ENCODE assay signal across 8 mouse cellular contexts in genomic region chr10:30810967-30811293, GRCm38 (mm10). TPM values are rescaled to one million over a fixed set of nuclear protein-coding genes. Genes with fewer than 3 reads are reported as not detected.
A peak's percentile ranks its signal among the peaks of the same experiment; 100 is the strongest.
DNase-seq lines count a peak whose midpoint lies in the region; ATAC-seq and TF ChIP-seq lines count a peak whose summit lies in the region.

No protein-coding gene starts in this region.

- H3K4me1 ChIP-seq in cerebellum, adult 2 months (ENCODE audit: control insufficient read depth, insufficient read depth, low read length) = no peaks in the 10 kb centered on the region
- no peaks in the 10 kb centered on the region for H3K4me1 ChIP-seq in lung, postnatal 0 days (ENCODE audit: insufficient read depth, low read depth, low read length)

- ATAC-seq in hematopoietic stem cell, adult 5-6 weeks (replicated peaks in 1 of 2; ENCODE audit: insufficient read depth in 1 of 2, low FRiP score in 2 of 2, low TSS enrichment in 1 of 2, low read depth in 1 of 2, poor library complexity in 2 of 2, severe bottlenecking in 2 of 2) = peak; percentile 98
- peak; percentile 96 for ATAC-seq in lung, postnatal 0 days

- no peak; the same call in 1 of the 2 replicates for TF ChIP-seq EP300 in lung, postnatal 0 days (IDR thresholded peaks at IDR 0.05)

- peak overlapping the region; percentile 86; the same call in 1 of the 2 replicates for H3K27ac ChIP-seq in cerebellum, adult 2 months (ENCODE audit: insufficient read depth, low read length)
- H3K27ac ChIP-seq in lung, postnatal 0 days (ENCODE audit: low read length) = no peak overlapping the region

- DNase-seq in MEL-GATA-1-ER (ENCODE audit: extremely low read depth, low read depth) = peak; percentile 83
- DNase-seq in cerebellum, adult 2 months = peak; percentile 85 to 88
- DNase-seq in forelimb bud, embryonic 11.5 days (ENCODE audit: low read depth, low spot score) = peak; percentile 86
- peak; percentile 84 for DNase-seq in layer of hippocampus, adult 9-11 months
- peak; percentile 91 for DNase-seq in lung, postnatal 0 days (ENCODE audit: low spot score)
- peak; percentile 86 for DNase-seq in ovary, postnatal 14 days (ENCODE audit: low spot score)
- peak; percentile 78 for DNase-seq in thymus, postnatal 14 days

- no peaks in the 10 kb centered on the region for H3K9me3 ChIP-seq in lung, postnatal 0 days (ENCODE audit: low read length)

- H3K9ac ChIP-seq in lung, postnatal 0 days (replicated peaks; ENCODE audit: low read depth) = no peak overlapping the region

- peak; percentile 23; the same call in 1 of the 2 replicates for TF ChIP-seq POLR2A in cerebellum, adult 2 months (IDR thresholded peaks at IDR 0.05; ENCODE audit: borderline replicate concordance, insufficient read depth, low read length)

- peak; percentile 64 for TF ChIP-seq CTCF in cerebellum, adult 2 months (IDR thresholded peaks at IDR 0.05; ENCODE audit: borderline replicate concordance, insufficient read depth, low read depth, low read length)
- TF ChIP-seq CTCF in lung, postnatal 0 days (IDR thresholded peaks at IDR 0.05) = peak; percentile 88

- under 1% methylated on average over 11 of the region's 11 CpGs for WGBS in cerebellum, adult 2 months
- 2% methylated on average over 11 of the region's 11 CpGs for WGBS in lung, postnatal 0 days

- H3K27me3 ChIP-seq in cerebellum, adult 2 months (ENCODE audit: control insufficient read depth, insufficient read depth, low read length) = no peaks in the 10 kb centered on the region
- H3K27me3 ChIP-seq in lung, postnatal 0 days (replicated peaks; ENCODE audit: insufficient read depth, low read length) = no peaks in the 10 kb centered on the region

- H3K36me3 ChIP-seq in lung, postnatal 0 days (ENCODE audit: insufficient read depth, low read length) = no peaks in the 10 kb centered on the region

- peak overlapping the region; percentile 44 for H3K4me2 ChIP-seq in lung, postnatal 0 days (replicated peaks; ENCODE audit: low read depth, low read length)

- peak overlapping the region; percentile 99 for H3K4me3 ChIP-seq in cerebellum, adult 2 months (replicated peaks; ENCODE audit: insufficient read depth, low read depth, low read length)
- peak overlapping the region; percentile 38 for H3K4me3 ChIP-seq in lung, postnatal 0 days (ENCODE audit: low read depth, low read length)

RNA-seq across cellular contexts. Expression of gene Ncoa7, which starts 7.8 kb away (rescaled TPM):
- 65.5 and 69.4 TPM in 2 replicates for polyA plus RNA-seq in cerebellum, adult 2 months (2012; rRNA removed)
- total RNA-seq in hematopoietic stem cell, adult 5-6 weeks (2017) = 48.2 and 67.9 TPM in 2 replicates
- polyA plus RNA-seq in lung, postnatal 0 days (2015; fragmentation: Nextera tagmentation; extraction: Ambion mirVana) = 8.8 and 12.4 TPM in 2 replicates

RNA-seq across cellular contexts. Expression of gene Hey2, which starts 31.7 kb away (rescaled TPM):
- polyA plus RNA-seq in cerebellum, adult 2 months (2012; rRNA removed) = 5.9 and 6.2 TPM in 2 replicates
- 0.75 TPM in 1 of 2 replicates, not detected in the other for total RNA-seq in hematopoietic stem cell, adult 5-6 weeks (2017)
- polyA plus RNA-seq in lung, postnatal 0 days (2015; fragmentation: Nextera tagmentation; extraction: Ambion mirVana) = 2.5 and 2.8 TPM in 2 replicates
